Mouse (Mus musculus) CD8-positive naive resting alpha-beta T cell, adult 2 months (primary cell): ENCODE results near the gene Ctrc.
A peak's percentile ranks its signal among the peaks of the same experiment; 100 is the strongest.

Source experiments
- DNase-seq, 2 experiments: peaks; one replicate each; pipeline ENCODE4 v3.0.0; 2022; ENCODE audit warnings: low read depth in 2 of 2, low spot score in 2 of 2

Ctrc gene

GRCm38 (mm10) chr4:141821178-141821577 lies 25.0 kb downstream of the Ctrc start:
- DNase-seq, result no peak

DNA sequence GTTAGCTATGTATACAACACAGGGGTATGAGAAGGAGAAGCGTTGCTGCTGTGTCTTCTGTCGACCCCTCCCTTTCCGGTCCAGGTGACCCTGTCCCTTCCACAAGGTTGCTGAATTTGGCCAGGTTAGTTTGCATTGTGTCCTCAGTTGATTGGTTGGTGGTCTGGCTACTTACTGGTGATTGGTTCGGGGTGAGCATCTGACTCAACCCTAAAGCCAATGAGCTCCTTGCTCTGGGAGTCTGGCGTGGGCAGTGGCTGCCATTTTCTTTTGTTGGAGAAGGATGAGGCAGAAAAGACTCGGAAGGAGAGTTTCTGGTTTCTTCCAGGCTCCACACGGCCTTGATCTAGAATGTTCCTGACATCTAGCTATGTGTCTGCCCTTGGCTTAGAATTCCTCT lies 26.8 kb downstream of the Ctrc start:
- DNase-seq, result no peak

GRCm38 (mm10) chr4:141818861-141819260 lies 27.3 kb downstream of the Ctrc start:
- no peak for DNase-seq

GRCm38 (mm10) chr4:141817706-141818105 lies 28.5 kb downstream of the Ctrc start:
- no peak for DNase-seq

- DNase-seq, result no peak
These were observed 29.1 kb downstream of the Ctrc start for GRCm38 (mm10) chr4:141816776-141817655.

DNA sequence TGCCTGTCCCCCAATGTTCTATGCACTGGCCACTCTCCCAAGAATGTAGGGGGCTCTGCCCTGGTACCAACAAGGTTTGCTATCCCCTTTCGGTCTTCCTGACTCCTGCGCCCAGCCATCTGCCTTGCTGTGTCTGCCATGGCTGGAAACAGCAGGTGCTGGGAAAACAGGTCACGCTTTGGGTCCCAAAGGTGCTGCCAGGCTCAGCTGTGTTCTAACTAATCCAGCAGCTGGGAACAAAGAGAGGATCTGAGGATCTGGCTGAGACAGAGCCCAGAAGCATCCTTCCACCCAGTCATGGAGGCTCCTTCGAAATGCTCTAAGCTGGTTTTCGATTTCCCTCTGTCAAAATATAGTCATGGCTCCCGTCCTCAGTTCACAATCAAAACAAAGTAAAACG lies 29.9 kb downstream of the Ctrc start:
- DNase-seq, result no peak

DNA sequence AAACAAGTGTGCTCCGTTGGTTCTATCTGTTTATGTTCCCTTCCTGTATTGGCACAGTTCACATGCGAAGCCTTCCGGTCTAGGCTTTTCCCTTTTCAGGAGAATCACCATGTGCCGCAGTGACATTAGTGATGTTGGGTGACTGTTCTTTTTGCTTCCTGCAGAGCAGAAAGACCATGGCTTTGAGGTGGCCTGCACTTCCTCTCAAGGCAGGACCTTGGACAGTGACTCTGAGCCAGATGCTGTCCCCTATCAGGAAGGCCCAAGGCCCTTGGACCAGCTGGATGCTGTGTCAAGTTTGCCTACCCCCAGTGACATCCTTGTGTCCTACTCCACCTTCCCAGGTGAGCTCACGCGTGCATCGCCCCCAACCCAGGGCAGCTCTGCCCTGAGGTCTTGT lies 34.8 kb downstream of the Ctrc start:
- DNase-seq, result no peak

- no peak for DNase-seq
These were observed 35.2 kb downstream of the Ctrc start for GRCm38 (mm10) chr4:141810975-141811374.

DNA sequence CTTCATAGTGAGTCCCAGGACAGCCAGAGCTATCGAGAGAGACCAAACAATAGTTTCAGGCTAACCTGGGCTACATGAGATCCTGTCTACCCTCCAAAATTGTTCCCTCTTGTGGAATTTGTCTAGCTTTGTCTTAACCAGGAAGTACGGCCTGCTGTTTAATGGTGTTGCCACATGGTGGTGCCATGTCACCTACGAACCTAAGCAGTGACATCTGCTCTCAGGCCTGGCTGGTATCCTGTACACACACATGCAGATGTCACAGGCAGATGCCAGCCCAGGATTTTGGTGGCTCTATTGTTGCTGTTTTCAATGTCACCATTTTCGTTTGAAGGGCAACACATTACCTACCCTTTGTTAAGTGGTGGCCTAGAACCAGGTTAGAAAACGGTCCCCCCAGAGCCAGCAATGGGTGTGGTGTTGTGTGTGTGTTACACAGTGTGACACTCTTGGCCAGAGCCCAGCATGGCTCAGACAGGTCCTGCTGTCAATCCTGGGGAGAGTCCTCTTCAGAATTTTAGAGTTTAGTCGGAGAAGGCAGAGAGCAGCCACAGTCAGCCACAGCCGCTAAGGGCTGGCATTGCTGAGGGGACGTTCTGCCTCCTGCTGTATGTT lies 36.2 kb downstream of the Ctrc start:
- DNase-seq, result no peak

GRCm38 (mm10) chr4:141805886-141806285 lies 40.3 kb downstream of the Ctrc start:
- DNase-seq, result no peak

DNA sequence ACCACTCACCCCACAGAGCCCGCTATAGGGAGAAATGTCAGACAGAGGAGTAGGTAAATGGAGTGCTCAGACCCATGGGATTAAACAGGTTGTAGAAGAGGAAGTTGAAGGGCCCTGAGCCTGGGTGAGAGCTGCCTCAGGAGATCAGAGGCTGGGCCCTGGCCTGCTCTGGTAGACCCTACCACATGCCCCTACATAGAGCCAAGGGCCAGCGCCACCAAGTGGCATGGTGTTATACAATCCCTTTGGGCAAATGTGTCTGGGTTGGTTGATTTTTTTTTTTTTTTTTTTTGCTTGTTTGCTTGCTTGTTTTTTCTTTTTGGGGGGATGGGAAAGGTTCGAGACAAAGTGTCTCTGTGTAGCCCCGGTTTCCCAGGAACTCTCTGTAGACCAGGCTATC lies 42.1 kb downstream of the Ctrc start:
- no peak for DNase-seq

DNA sequence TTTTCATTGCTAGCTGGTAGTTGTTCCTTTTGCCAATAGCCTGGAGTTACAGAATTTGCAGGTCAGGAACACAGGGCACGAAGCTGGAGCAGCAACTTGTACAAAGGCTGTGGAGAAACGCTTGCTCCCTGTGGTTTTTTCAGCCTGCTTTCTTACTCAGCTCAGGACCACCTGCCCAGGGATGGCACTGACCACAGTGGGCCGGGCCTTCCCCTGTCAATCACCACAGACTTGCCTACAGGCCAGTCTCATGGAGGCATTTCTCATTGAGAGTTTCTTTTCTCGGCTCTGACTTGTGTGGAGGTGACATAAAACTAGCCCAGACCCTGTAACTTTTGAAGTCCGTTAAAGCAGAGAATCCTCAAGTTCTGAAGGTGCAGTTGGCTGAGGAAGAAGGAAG lies 48.6 kb downstream of the Ctrc start:
- DNase-seq, result no peak

DNA sequence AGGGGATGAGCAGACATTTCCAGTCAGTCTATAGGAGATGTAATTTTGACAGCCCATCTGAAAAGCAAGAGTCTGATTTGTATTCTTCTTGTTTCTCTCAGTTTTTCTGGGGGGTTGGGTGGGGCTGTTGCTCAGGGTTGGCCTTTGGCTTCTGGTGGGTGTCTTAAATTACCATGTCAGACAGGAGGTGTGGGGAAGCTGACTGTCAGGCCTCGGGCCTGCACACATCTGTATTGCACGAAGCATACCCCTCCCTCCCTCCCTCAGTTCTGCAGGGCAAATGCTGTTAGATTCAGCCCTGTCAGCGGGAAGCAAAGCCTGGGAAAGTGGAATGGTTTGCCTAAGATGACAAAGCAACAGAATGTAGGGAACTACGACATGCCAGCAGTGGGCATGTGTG lies 49.2 kb downstream of the Ctrc start:
- no peak for DNase-seq

DNA sequence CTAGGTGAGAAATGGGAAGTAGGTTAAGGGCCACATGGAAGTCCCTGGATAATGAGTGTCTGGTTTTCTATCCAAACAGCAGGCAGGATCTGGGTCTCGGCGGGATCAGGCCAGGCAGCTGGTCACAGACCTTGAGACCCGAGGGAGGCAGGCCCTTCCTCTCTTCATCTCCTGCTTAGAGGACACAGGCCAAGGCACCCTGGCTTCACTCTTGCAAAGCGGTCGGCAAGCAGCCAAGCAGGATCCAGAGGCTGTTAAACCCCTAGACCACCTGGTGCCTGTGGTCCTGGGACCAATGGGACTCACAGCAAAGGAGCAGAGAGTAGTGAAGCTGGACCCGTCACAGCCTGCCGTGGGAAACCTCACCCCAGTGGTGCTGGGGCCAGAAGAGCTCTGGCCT lies 49.8 kb downstream of the Ctrc start:
- no peak for DNase-seq

GRCm38 (mm10) chr4:141794152-141794535 lies 52.0 kb downstream of the Ctrc start:
- no peak for DNase-seq

GRCm38 (mm10) chr4:141793282-141794151 lies 52.6 kb downstream of the Ctrc start, which contains the start of gene Casp9:
Gene Casp9, plus strand, starts transcription at chr4:141793612.
- peak; percentile 94 to 97 for DNase-seq

DNA sequence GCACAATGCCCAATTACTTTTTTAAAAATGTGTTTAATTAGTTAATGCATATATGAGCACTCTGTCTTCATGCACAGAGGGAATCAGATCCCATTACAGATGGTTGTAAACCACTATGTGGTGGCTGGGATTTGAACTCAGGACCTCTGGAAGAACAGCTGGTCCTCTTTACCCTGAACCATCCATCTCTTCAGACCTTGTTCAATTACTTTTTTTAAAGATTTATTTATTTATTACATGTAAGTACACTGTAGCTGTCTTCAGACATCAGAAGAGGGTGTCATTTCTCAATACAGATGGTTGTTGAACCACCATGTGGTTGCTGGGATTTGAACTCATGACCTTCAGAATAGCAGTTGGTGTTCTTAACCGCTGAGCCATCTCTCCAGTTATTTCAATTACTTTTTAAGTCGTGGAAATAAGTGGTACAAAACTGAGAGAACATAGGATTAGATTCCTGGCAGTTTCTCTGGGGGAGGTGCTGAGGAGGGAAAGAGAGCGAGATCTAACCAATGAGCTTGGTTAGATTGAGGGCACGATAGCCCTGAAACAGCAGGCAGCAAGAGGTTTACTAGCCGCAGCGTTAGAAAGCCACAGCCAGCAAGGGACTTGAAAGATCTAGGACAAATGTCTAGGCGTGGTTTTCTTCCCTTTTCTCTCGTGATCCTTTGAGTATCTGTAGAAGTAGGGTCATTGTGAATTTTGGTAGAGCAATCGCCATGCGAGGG lies 53.4 kb downstream of the Ctrc start:
- no peak for DNase-seq

DNA sequence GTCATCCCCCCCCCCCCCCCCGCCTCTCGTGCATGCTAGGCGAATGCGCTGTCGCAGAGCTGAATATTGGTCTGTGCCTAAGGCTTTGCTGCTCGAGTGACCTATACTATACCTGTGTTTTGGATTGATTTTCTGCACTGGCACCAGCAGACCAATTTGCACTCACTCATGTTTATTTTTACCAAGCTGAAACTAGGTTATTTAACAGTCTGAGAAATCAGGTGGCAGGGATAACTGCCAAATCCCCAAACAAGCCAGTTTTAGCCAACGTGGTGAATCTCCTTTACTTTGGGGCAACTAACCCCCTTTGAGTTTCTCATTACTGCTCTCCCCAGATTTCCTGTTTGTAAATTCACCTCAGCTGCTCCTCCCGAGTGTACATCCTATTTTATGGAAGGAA lies 54.2 kb downstream of the Ctrc start:
- no peak for DNase-seq

DNA sequence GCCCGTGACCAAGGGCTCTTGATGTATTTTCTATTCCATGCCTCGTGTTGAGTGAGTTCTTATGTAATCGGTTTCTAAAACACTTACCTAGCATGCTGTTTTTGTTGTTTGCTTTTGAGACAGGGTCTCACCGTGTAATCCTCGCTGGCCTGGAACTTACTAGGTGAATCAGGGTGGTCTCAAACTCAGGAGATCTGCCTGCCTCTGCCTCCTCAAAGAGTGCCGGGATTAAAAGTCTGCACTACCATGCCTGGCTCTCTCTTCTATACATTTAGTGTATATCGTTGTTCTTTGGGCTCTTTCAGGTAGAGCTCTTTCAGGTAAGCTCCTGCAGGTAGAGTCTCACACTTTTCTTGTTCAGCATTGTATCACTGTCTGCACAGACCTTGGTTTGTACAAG lies 54.7 kb downstream of the Ctrc start:
- DNase-seq, result no peak

DNA sequence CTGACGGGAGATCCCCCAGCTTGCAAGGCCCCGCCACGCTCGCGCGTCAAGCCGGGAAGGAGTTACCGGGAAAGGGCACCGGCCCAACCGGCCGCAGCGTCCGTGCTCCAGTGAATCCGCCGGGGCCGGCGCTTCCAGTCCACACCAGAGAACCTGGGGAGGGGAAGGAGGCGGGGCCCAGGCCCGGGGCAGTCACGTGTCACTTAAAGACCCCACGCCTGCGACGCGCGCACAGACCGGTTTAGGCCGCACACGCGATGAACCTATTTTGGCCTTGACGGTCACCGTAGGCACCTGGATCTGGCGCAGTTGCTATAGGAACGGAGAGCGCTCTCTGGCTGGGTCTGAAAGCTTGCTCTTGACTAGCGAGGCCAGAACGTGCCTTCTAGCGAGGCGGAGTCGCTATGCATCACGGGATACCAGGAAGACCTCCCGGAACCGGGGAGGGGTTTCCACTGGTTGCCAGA lies 55.6 kb downstream of the Ctrc start, which contains the start of gene Dnajc16:
Gene Dnajc16 (minus strand): TSS at position 408 of the 467 bp plus-strand sequence.
- peak; percentile 86 to 87 for DNase-seq
